Mouse (Mus musculus): ENCODE data around the gene Cyp26a1.

- TF ChIP-seq CTCF (IDR thresholded peaks at IDR 0.05; ENCODE audit: low read depth, low read length) (no peak), POLR2A (IDR thresholded peaks at IDR 0.05; ENCODE audit: extremely low read depth, insufficient read depth, low read length) (no peak)
Measured at GRCm38 (mm10) chr19:37719166-37719565, 21.6 kb downstream of the Cyp26a1 start.
